Comparison of ENCODE assay signal across 18 mouse cellular contexts in genomic region chr9:46469521-46469920, GRCm38 (mm10).
DNase-seq lines count a peak whose midpoint lies in the region; ATAC-seq and TF ChIP-seq lines count a peak whose summit lies in the region.
"Had no signal": no experiment of that assay in that cellular context is flagged by ENCODE, and none has a peak within 500 bp of the region (broad histone marks: within the 10 kb centered on the region; RNA-seq: fewer than 3 reads in every experiment).

No protein-coding gene starts in this region.

- intact Hi-C loops in heart, postnatal 10 days (cut with DNase I), result no loop called here

- ATAC-seq in kidney, embryonic 15.5 days (replicated peaks; ENCODE audit: low FRiP score), result peak; percentile 57
- ATAC-seq in lung, postnatal 0 days, result no peak
- ATAC-seq: forebrain, postnatal 0 days; inflammation-experienced regulatory T-cells, adult 6 months; liver, postnatal 0 days had no signal

- no peaks in the 10 kb centered on the region for H3K36me3 ChIP-seq in kidney, embryonic 15.5 days
- H3K36me3 ChIP-seq in lung, postnatal 0 days (ENCODE audit: insufficient read depth, low read length), result no peaks in the 10 kb centered on the region
- H3K36me3 ChIP-seq: heart, embryonic 15.5 days; hindbrain, embryonic 10.5 days; limb, embryonic 13.5 days; neural tube, embryonic 12.5 days had no signal

- TF ChIP-seq CTCF in lung, postnatal 0 days (IDR thresholded peaks at IDR 0.05), result no peak

- no peak overlapping the region for H3K9ac ChIP-seq in kidney, embryonic 15.5 days
- no peak overlapping the region for H3K9ac ChIP-seq in lung, postnatal 0 days (replicated peaks; ENCODE audit: low read depth)
- H3K9ac ChIP-seq: forebrain, postnatal 0 days; heart, embryonic 15.5 days; limb, embryonic 13.5 days; liver, postnatal 0 days; neural tube, embryonic 12.5 days had no signal

- peak; percentile 71 for DNase-seq in brain, adult 2 months (ENCODE audit: low read depth, low spot score)
- DNase-seq in cerebellum, adult 18-20 months, result peak; percentile 59 to 60
- peak; percentile 57 to 68 for DNase-seq in cerebellum, postnatal 36 days
- DNase-seq in layer of hippocampus, postnatal 14 days (ENCODE audit: low spot score in 2 of 2), result no peak
- no peak for DNase-seq in lung, postnatal 0 days (ENCODE audit: low spot score)
- no peak for DNase-seq in spleen, postnatal 10 days (ENCODE audit: low spot score in 2 of 2)
- DNase-seq in heart, postnatal 10 days, result no peak
- DNase-seq: forebrain, postnatal 0 days; heart, adult 18-20 months; liver, postnatal 0 days had no signal

- H3K4me3 ChIP-seq in kidney, embryonic 15.5 days (replicated peaks), result no peak overlapping the region
- H3K4me3 ChIP-seq in lung, postnatal 0 days (ENCODE audit: low read depth, low read length), result no peak overlapping the region
- H3K4me3 ChIP-seq: heart, embryonic 15.5 days; hindbrain, embryonic 10.5 days; layer of hippocampus, adult 2 months; left cerebral cortex, adult 2 months; limb, embryonic 13.5 days; neural tube, embryonic 12.5 days had no signal

- peak overlapping the region; percentile 73 for H3K27ac ChIP-seq in kidney, embryonic 15.5 days
- H3K27ac ChIP-seq in lung, postnatal 0 days (ENCODE audit: low read length), result no peak overlapping the region
- H3K27ac ChIP-seq: heart, embryonic 15.5 days; hindbrain, embryonic 10.5 days; layer of hippocampus, adult 2 months; left cerebral cortex, adult 2 months; limb, embryonic 13.5 days; neural tube, embryonic 12.5 days had no signal

- no peaks in the 10 kb centered on the region for H3K27me3 ChIP-seq in kidney, embryonic 15.5 days
- no peaks in the 10 kb centered on the region for H3K27me3 ChIP-seq in lung, postnatal 0 days (replicated peaks; ENCODE audit: insufficient read depth, low read length)
- H3K27me3 ChIP-seq: neural tube, embryonic 12.5 days had no signal

- no peaks in the 10 kb centered on the region for H3K9me3 ChIP-seq in kidney, embryonic 15.5 days (replicated peaks)
- no peaks in the 10 kb centered on the region for H3K9me3 ChIP-seq in lung, postnatal 0 days (ENCODE audit: low read length)
- H3K9me3 ChIP-seq: heart, embryonic 15.5 days; hindbrain, embryonic 10.5 days; neural tube, embryonic 12.5 days had no signal

- 56% methylated on average over 7 of the region's 7 CpGs for WGBS in kidney, embryonic 15.5 days
- 81% methylated on average over 7 of the region's 7 CpGs for WGBS in lung, postnatal 0 days

- no peak overlapping the region for H3K4me2 ChIP-seq in kidney, embryonic 15.5 days
- no peak overlapping the region for H3K4me2 ChIP-seq in lung, postnatal 0 days (replicated peaks; ENCODE audit: low read depth, low read length)
- H3K4me2 ChIP-seq: heart, embryonic 15.5 days; limb, embryonic 13.5 days; neural tube, embryonic 12.5 days had no signal

- TF ChIP-seq EP300 in lung, postnatal 0 days (IDR thresholded peaks at IDR 0.05), result no peak

- H3K4me1 ChIP-seq in kidney, embryonic 15.5 days, result peaks cover 23% of the 10 kb centered on the region
- H3K4me1 ChIP-seq in lung, postnatal 0 days (ENCODE audit: insufficient read depth, low read depth, low read length), result no peaks in the 10 kb centered on the region
- H3K4me1 ChIP-seq: heart, embryonic 15.5 days had no signal

Comparison
In these comparisons a context has a peak if more than half of its experiments do, and no peak if none do; other contexts are left out.
1. DNase-seq: peak in brain, adult 2 months (single experiment), cerebellum, adult 18-20 months (2 of 2) and cerebellum, postnatal 36 days (2 of 2); none in layer of hippocampus, postnatal 14 days (0 of 2), lung, postnatal 0 days (single experiment), spleen, postnatal 10 days (0 of 2) and heart, postnatal 10 days (0 of 2).